Mouse (Mus musculus): ENCODE data around the gene Apoc1. TPM values are rescaled to one million over a fixed set of nuclear protein-coding genes. Genes with fewer than 3 reads are reported as not detected.

Apoc1 gene
- polyA plus RNA-seq, 1 experiment, result 1.3 TPM

DNA sequence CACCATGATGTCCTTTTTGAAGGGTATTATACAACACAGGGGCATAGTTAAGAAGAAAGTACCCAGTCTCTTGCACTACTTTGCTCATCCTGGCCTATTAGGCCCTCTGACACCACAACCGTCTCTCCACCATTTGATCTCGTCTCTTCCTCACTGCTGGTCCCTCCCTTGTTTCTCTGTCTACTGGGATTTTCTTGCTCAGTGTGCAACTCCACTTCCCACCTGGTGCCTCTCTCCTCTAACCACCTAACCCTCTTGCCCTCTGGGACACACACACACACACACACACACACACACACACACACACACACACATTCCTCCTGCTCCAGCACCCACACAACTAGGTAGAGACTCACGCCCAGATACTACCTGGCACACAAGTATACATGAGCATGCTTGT is 13.6 kb downstream of the Apoc1 start:
- Histone ChIP-seq H3K4me3 (ENCODE audit: insufficient read depth, low read length) (no peak overlapping the region), H3K27ac (ENCODE audit: insufficient read depth, low read length) (no peak overlapping the region), H3K4me1 (ENCODE audit: control insufficient read depth, insufficient read depth, low read length) (no peaks in the 10 kb centered on the region)
- TF ChIP-seq POLR2A (IDR thresholded peaks at IDR 0.05; ENCODE audit: extremely low read depth, insufficient read depth, low read length) (no peak), CTCF (IDR thresholded peaks at IDR 0.05; ENCODE audit: extremely low read depth, insufficient read depth, low read length) (no peak)

DNA sequence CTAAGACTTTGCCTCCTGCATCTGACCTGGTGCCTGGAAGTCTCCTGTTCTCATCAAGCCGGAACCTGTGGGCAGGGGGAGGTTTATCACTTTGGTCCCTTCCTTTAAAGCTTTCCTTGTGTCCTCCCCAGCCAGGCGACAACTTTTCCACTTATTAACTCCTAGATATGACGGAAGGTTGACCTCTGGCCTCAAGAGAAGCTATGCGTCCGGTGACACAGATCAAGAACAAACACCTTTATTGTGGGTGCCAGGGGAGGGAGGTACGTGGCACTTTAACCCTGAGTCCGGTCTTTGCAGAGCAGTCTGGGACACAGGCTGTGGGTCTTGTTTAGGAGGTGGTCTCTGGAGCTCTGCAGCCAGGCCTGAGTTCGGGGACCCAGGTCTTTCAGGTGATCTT is 14.6 kb downstream of the Apoc1 start, which contains the start of gene Apoc2:
Gene Apoc2, minus strand, starts transcription at position 70 of the 400 bp plus-strand sequence.
- no peak within 1 kb of the TSS for H3K27ac ChIP-seq (ENCODE audit: insufficient read depth, low read length)
- H3K4me3 ChIP-seq (ENCODE audit: insufficient read depth, low read length), result no peak within 1 kb of the TSS
- no peaks in the 10 kb centered on the region for H3K4me1 ChIP-seq (ENCODE audit: control insufficient read depth, insufficient read depth, low read length)
- no peak for TF ChIP-seq CTCF (IDR thresholded peaks at IDR 0.05; ENCODE audit: extremely low read depth, insufficient read depth, low read length)
- no peak for TF ChIP-seq POLR2A (IDR thresholded peaks at IDR 0.05; ENCODE audit: extremely low read depth, insufficient read depth, low read length)

DNA sequence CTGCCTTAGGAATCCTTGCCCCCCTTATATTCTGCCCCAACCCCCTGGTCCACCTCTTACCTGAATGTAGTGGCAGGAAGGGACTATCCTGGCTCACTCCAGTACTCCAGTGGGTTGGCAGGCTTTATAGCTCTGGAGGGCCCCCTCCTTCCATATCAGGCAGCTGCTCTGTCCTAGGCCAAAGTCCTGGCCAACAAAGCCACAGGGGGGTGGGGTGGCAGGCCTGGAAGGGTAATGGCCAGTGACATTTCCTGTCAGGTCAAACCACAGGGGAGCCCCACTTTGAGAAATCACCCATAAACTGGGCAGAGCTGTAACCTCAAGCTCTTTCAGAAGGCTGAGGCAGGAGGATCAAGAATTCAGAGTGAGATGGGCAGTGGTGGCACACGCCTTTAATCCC is 15.8 kb downstream of the Apoc1 start:
- no peak for TF ChIP-seq CTCF (IDR thresholded peaks at IDR 0.05; ENCODE audit: extremely low read depth, insufficient read depth, low read length)
- no peak for TF ChIP-seq POLR2A (IDR thresholded peaks at IDR 0.05; ENCODE audit: extremely low read depth, insufficient read depth, low read length)
- Histone ChIP-seq H3K4me1 (ENCODE audit: control insufficient read depth, insufficient read depth, low read length) (no peaks in the 10 kb centered on the region), H3K27ac (ENCODE audit: insufficient read depth, low read length) (no peak overlapping the region), H3K4me3 (ENCODE audit: insufficient read depth, low read length) (no peak overlapping the region)

DNA sequence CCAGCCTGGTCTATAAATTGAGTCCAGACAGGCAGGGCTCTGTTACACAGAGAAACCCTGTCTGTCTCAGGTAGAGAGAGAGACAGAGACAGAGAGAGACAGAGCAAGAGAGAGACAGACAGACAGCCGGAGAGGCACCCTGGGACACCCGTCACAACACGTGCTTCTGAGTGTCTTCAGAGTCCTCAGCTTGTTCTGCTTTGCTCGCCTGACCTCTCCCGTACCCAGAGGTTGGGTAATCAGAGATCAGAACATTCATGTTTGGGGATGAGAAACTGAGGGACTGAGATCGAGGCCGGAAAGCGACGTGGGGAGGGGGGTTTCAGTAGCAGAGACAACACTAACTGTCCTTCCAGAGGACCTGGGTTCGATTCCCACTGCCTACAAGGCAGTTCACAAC is 16.6 kb downstream of the Apoc1 start:
- Histone ChIP-seq H3K27ac (ENCODE audit: insufficient read depth, low read length) (no peak overlapping the region), H3K4me1 (ENCODE audit: control insufficient read depth, insufficient read depth, low read length) (no peaks in the 10 kb centered on the region), H3K4me3 (ENCODE audit: insufficient read depth, low read length) (no peak overlapping the region)
- no peak for TF ChIP-seq CTCF (IDR thresholded peaks at IDR 0.05; ENCODE audit: extremely low read depth, insufficient read depth, low read length)
- no peak for TF ChIP-seq POLR2A (IDR thresholded peaks at IDR 0.05; ENCODE audit: extremely low read depth, insufficient read depth, low read length)

DNA sequence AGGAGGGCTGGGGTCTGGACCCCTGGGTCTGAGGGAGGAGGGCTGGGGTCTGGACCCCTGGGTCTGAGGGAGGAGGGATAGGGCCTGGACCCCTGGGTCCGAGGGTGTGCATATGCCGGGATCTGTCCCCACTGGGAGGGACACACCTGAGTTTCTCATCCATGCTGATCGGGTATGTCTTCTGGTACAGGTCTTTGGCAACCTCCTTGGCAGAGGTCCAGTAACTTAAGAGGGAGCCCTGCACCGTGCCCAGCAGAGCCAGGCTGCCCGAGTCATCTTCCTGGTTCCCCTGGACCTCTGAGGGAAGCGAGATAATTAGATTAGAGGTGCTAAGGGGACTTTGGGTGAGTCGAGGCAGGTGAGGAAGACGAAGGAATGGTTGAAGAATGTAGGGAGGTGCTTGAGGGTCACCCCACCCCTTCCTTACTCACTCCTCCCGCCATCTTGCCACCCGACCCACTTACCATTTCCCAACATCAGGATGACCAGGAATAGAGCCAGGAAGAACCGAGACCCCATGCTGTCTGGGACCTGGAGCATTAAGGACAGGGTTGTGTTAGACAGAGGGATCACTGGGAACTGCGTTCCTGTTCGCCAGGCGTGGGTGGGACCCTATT is 19.3 kb downstream of the Apoc1 start:
- no peak overlapping the region for H3K4me3 ChIP-seq (ENCODE audit: insufficient read depth, low read length)
- H3K27ac ChIP-seq (ENCODE audit: insufficient read depth, low read length), result no peak overlapping the region
- no peaks in the 10 kb centered on the region; the same call in 1 of the 2 replicates for H3K4me1 ChIP-seq (ENCODE audit: control insufficient read depth, insufficient read depth, low read length)
- no peak for TF ChIP-seq POLR2A (IDR thresholded peaks at IDR 0.05; ENCODE audit: extremely low read depth, insufficient read depth, low read length)

DNA sequence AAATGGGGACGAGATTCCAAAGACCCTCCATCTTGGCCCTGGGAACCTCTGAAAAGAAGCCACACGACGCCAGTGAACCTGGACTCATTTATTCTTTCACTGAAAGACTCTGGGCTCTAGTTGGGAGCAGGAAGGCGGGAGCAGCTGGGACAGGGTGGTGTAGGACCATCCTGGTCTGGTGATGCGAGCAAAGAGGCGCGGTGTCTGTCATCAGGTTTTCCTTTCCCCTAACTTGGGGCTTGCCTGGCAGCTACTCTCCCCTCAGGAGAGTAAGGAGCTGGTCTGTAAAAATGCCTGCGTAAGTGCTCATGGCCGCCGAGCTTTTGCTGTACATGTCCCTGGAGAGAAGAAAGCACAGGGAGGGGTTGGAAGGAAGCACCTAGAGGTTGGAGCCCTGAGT is 20.9 kb downstream of the Apoc1 start:
- no peak overlapping the region for H3K27ac ChIP-seq (ENCODE audit: insufficient read depth, low read length)
- no peak for TF ChIP-seq CTCF (IDR thresholded peaks at IDR 0.05; ENCODE audit: extremely low read depth, insufficient read depth, low read length)
- no peak for TF ChIP-seq POLR2A (IDR thresholded peaks at IDR 0.05; ENCODE audit: extremely low read depth, insufficient read depth, low read length)
- no peaks in the 10 kb centered on the region; the same call in 1 of the 2 replicates for H3K4me1 ChIP-seq (ENCODE audit: control insufficient read depth, insufficient read depth, low read length)
- no peak overlapping the region for H3K4me3 ChIP-seq (ENCODE audit: insufficient read depth, low read length)

DNA sequence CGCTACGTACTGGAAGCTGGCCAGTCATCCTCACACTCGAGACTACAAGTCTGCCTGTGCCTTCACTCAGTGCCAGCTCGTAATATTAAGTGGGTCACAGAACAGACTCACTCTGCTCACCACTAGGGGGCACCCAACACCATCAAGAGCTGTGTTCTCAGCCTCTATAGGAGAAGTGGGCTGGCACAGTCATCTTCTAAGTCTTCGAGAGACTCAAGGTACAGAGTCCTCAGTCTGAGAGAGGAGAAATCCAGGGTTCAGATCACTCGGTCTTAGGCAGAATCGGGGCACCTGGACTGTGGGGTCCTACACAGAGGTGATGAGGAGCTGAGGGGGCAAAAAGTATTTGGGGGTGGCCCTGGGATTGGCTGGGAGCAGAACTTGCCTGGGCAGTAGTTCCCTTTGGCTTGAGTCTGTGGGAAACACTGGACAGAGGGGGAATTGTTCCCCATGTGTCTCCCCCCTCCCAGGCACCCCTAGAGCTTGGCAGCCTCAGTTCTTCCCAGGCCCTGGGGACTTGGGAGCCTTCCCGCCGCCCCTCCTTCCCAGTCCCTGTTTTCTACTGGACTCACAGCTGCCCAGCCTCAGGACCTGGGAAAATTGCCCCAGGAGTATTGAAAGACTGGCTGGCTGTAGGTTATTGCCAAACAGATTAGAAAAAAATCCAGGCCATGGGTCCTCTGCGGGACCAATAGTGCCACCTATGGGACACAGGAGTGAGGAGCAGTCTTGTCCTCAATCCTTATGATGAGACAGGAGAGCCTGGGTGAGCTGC is 23.3 kb downstream of the Apoc1 start:
- Histone ChIP-seq H3K4me3 (ENCODE audit: insufficient read depth, low read length) (no peak overlapping the region), H3K27ac (ENCODE audit: insufficient read depth, low read length) (peak overlapping the region; percentile 53), H3K4me1 (ENCODE audit: control insufficient read depth, insufficient read depth, low read length) (no peaks in the 10 kb centered on the region; the same call in 1 of the 2 replicates)
- no peak for TF ChIP-seq POLR2A (IDR thresholded peaks at IDR 0.05; ENCODE audit: extremely low read depth, insufficient read depth, low read length)
- TF ChIP-seq CTCF (IDR thresholded peaks at IDR 0.05; ENCODE audit: extremely low read depth, insufficient read depth, low read length), result peak; percentile 97

DNA sequence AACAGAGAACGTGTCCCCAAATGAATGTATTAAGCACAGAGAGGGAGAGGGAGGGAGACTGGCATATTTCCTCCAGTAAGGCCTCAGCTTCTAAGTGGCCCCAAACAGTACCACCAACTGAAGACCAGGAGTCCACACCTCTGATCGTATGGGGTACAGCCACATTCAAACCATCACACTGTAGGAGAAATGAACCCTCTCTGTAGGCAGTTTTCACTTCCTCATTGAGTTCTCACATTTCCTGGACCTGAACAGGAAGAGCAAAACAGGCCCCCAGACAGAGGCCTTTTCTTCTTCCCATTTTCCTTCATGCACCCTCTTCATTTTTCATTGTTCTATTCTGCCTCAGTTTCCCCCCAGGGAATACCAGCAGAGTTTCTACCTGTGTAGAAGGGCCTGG is 25.0 kb downstream of the Apoc1 start:
- Histone ChIP-seq H3K4me1 (ENCODE audit: control insufficient read depth, insufficient read depth, low read length) (peaks cover 4% of the 10 kb centered on the region; the same call in 1 of the 2 replicates), H3K4me3 (ENCODE audit: insufficient read depth, low read length) (no peak overlapping the region), H3K27ac (ENCODE audit: insufficient read depth, low read length) (no peak overlapping the region)
- TF ChIP-seq POLR2A (IDR thresholded peaks at IDR 0.05; ENCODE audit: extremely low read depth, insufficient read depth, low read length) (no peak), CTCF (IDR thresholded peaks at IDR 0.05; ENCODE audit: extremely low read depth, insufficient read depth, low read length) (no peak)

DNA sequence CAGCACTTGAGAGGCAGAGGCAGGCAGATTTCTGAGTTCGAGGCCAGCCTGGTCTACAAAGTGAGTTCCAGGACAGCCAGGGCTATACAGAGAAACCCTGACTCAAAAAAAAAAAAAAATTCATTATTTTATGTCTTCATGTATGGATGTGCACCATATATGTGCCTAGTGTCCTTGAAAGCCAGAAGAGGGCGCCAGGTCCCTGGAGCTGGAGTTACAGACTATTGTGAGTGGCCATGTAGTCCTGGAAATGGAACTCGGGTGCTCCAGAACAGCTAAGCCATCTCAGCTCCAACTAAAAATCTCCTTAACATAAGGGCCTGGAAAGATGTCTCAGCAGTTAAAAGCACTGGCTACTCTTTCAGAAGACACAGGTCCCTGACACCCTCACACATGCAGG is 25.7 kb downstream of the Apoc1 start:
- H3K27ac ChIP-seq (ENCODE audit: insufficient read depth, low read length), result no peak overlapping the region
- peaks cover 4% of the 10 kb centered on the region; the same call in 1 of the 2 replicates for H3K4me1 ChIP-seq (ENCODE audit: control insufficient read depth, insufficient read depth, low read length)
- no peak overlapping the region for H3K4me3 ChIP-seq (ENCODE audit: insufficient read depth, low read length)
- TF ChIP-seq POLR2A (IDR thresholded peaks at IDR 0.05; ENCODE audit: extremely low read depth, insufficient read depth, low read length) (no peak), CTCF (IDR thresholded peaks at IDR 0.05; ENCODE audit: extremely low read depth, insufficient read depth, low read length) (no peak)
